Mouse (Mus musculus): ENCODE measurements at regions not wholly inside any gene's neighbourhood (a gene's known extent, or its start where the extent isn't known, plus 50 kb on each side); places are given as distances from the start of the nearest gene placed in this dataset.

GRCm38 (mm10) chr3:38820787-38821186 lies 66.0 kb upstream of the Fat4 start:
- 52% methylated on average over 9 of the region's 9 CpGs for WGBS
- Histone ChIP-seq H3K27me3 (replicated peaks; ENCODE audit: low read depth, poor library complexity, severe bottlenecking) (no peaks in the 10 kb centered on the region), H3K27ac (replicated peaks) (peak overlapping the region; percentile 66), H3K4me1 (peaks cover 23% of the 10 kb centered on the region), H3K9me3 (0 out of 2 replicates have a peak, but pooled peaks cover 4% of the 10 kb centered on the region), H3K4me3 (no peak overlapping the region), H3K36me3 (replicated peaks) (no peaks in the 10 kb centered on the region)
- DNase-seq (ENCODE audit: low spot score) = peak; percentile 45

DNA sequence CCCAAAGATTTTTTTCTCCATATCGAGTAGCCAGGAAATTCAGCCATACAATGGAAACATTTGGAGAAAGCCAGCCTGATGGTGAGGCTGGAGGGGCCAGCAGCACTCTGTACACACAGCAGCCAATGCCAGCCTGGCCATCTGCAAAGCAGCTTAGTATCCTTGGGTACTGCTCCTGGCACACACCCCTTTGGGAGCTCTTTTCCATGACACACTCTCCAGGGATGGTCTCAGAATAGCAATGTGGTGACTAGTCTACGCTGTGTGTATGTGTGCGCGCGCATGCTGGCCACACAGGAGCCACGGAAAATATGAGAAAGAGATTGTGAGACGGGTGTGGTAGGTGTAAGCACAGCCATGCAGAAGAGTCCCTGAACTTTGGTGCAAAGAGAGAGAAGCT lies 66.4 kb upstream of the Fat4 start:
- Histone ChIP-seq H3K27ac (replicated peaks) (0 out of 2 replicates have a peak overlapping the region, but pooled peaks have one; percentile 66), H3K9me3 (0 out of 2 replicates have a peak, but pooled peaks cover 4% of the 10 kb centered on the region), H3K27me3 (replicated peaks; ENCODE audit: low read depth, poor library complexity, severe bottlenecking) (no peaks in the 10 kb centered on the region), H3K36me3 (replicated peaks) (no peaks in the 10 kb centered on the region), H3K4me1 (peaks cover 19% of the 10 kb centered on the region), H3K4me3 (no peak overlapping the region)
- DNase-seq (ENCODE audit: low spot score) = no peak
- WGBS = 92% methylated on average over 7 of the region's 7 CpGs

- H3K4me1 ChIP-seq = peaks cover 17% of the 10 kb centered on the region
- 0 out of 2 replicates have a peak, but pooled peaks cover 4% of the 10 kb centered on the region for H3K9me3 ChIP-seq
- H3K4me3 ChIP-seq = no peak overlapping the region
- H3K36me3 ChIP-seq (replicated peaks) = no peaks in the 10 kb centered on the region
- 92% methylated on average over 5 of the region's 5 CpGs for WGBS
- no peaks in the 10 kb centered on the region for H3K27me3 ChIP-seq (replicated peaks; ENCODE audit: low read depth, poor library complexity, severe bottlenecking)
- no peak for DNase-seq (ENCODE audit: low spot score)
- no peak overlapping the region for H3K27ac ChIP-seq (replicated peaks)
Measured at GRCm38 (mm10) chr3:38817651-38818050, 69.1 kb upstream of the Fat4 start.

DNA sequence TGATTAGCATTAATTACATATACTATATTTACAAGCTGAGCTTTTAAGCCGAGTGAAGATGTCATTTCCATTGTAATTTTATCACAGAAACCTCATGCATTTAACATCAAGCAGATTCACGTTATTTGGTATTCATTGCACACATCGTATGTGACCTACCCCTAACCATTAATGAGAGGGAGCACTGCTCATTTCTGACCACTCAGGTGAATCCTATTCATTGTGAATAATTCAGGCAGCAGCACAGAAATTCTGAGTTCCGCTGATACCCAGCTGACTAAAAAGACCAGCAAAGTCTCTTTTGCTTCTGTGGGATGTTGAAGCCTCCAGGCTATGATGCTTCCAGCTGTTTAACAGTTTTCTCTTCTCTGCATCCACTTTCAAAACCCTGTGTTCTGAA lies 74.3 kb upstream of the Fat4 start:
- 87% methylated on average over 4 of the region's 4 CpGs for WGBS
- no peaks in the 10 kb centered on the region for H3K27me3 ChIP-seq (replicated peaks; ENCODE audit: low read depth, poor library complexity, severe bottlenecking)
- no peak overlapping the region for H3K27ac ChIP-seq (replicated peaks)
- H3K36me3 ChIP-seq (replicated peaks) = no peaks in the 10 kb centered on the region
- no peaks in the 10 kb centered on the region for H3K9me3 ChIP-seq
- no peak overlapping the region for H3K4me3 ChIP-seq
- peaks cover under 1% of the 10 kb centered on the region for H3K4me1 ChIP-seq
- no peak for DNase-seq (ENCODE audit: low spot score)

GRCm38 (mm10) chr3:38811635-38812034 lies 75.1 kb upstream of the Fat4 start:
- DNase-seq (ENCODE audit: low spot score) = no peak
- no peaks in the 10 kb centered on the region for H3K36me3 ChIP-seq (replicated peaks)
- 87% methylated on average over 8 of the region's 8 CpGs for WGBS
- H3K4me1 ChIP-seq = peaks cover 9% of the 10 kb centered on the region
- no peaks in the 10 kb centered on the region for H3K27me3 ChIP-seq (replicated peaks; ENCODE audit: low read depth, poor library complexity, severe bottlenecking)
- H3K27ac ChIP-seq (replicated peaks) = no peak overlapping the region
- H3K4me3 ChIP-seq = no peak overlapping the region
- H3K9me3 ChIP-seq = no peaks in the 10 kb centered on the region

DNA sequence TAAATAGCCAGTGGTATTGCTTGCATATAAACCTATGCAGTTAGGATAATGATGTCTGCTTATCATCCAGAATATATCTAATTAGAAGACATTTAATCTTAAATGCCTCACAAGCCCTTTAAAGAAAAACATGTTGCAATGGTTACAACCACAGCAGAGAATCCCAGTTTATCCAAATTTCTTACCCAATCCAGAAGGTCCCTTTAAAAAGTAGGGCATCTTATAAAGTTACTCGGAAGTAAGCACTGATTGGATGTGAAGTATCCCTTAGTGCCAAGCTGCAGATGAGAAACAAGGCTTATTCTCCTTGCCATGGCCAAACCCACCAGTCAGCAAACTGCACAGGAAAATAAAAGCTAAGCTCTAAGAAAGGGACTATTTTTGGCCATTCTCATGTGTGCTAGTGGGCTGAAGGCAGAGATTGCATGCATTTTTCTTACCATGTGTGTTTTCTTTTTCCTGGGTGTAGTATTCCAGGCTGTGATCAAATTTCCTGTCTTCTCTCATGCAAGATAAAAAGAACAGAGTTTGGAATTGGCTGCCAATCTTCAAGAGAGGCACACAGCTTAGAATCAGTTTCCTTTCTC lies 80.2 kb upstream of the Fat4 start:
- Histone ChIP-seq H3K27ac (replicated peaks) (0 out of 2 replicates have a peak overlapping the region, but pooled peaks have one; percentile 6), H3K27me3 (replicated peaks; ENCODE audit: low read depth, poor library complexity, severe bottlenecking) (no peaks in the 10 kb centered on the region), H3K4me3 (no peak overlapping the region), H3K4me1 (peaks cover 26% of the 10 kb centered on the region), H3K36me3 (replicated peaks) (no peaks in the 10 kb centered on the region), H3K9me3 (no peaks in the 10 kb centered on the region)
- DNase-seq (ENCODE audit: low spot score) = no peak
- WGBS = 68% methylated on average over 1 of the region's 1 CpGs

DNA sequence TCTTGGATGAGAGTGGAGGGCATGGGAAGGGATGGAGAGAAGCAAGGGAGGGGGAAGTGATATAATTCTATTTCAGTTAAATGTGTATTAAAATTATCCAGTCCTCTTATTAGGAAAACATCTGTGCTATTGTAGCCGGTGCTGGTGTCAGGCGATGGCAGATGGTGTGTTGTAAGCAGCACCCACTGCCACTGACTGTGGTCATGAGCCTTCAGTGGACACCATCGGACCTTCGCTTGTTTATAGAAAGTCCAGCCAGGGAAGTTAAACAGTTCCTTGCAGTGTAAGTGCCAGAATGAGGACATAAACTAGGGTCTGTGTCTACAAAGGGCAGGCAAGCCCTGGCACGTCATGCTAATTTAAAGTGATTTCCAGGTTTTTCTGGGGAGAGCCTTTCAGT lies 80.7 kb upstream of the Fat4 start:
- DNase-seq (ENCODE audit: low spot score) = peak; percentile 18
- H3K36me3 ChIP-seq (replicated peaks) = no peaks in the 10 kb centered on the region
- H3K27me3 ChIP-seq (replicated peaks; ENCODE audit: low read depth, poor library complexity, severe bottlenecking) = no peaks in the 10 kb centered on the region
- H3K4me1 ChIP-seq = peaks cover 26% of the 10 kb centered on the region
- H3K4me3 ChIP-seq = no peak overlapping the region
- H3K27ac ChIP-seq (replicated peaks) = no peak overlapping the region
- WGBS = 64% methylated on average over 5 of the region's 5 CpGs
- no peaks in the 10 kb centered on the region for H3K9me3 ChIP-seq

- WGBS = 88% methylated on average over 11 of the region's 11 CpGs
- no peaks in the 10 kb centered on the region for H3K9me3 ChIP-seq
- H3K4me1 ChIP-seq = peaks cover 11% of the 10 kb centered on the region; the same call in 1 of the 2 replicates
- no peak overlapping the region for H3K4me3 ChIP-seq
- no peak overlapping the region for H3K27ac ChIP-seq (replicated peaks)
- no peaks in the 10 kb centered on the region for H3K27me3 ChIP-seq (replicated peaks; ENCODE audit: low read depth, poor library complexity, severe bottlenecking)
- no peaks in the 10 kb centered on the region for H3K36me3 ChIP-seq (replicated peaks)
- DNase-seq (ENCODE audit: low spot score) = no peak
Measured at GRCm38 (mm10) chr3:38795646-38796301, 91.0 kb upstream of the Fat4 start.

DNA sequence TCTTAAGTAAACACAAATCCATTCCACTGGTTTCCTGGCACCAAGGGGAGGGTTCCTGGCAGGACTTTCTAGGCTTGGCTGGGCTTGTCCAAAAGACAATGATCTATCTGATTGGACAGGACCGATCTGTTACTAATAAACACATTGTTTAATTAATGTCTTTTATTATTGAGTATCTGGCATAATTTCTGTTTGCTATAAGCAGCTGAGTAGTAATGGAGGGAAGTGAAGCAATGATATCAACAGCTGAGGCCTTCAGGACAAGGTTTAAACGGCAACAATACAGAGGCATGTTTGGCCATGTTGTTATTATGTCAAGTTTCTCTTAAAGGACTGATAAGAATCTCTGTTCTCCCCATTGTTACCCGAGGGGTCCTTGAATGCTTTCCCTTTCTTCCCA lies 93.5 kb upstream of the Fat4 start:
- H3K27ac ChIP-seq (replicated peaks) = no peak overlapping the region
- H3K27me3 ChIP-seq (replicated peaks; ENCODE audit: low read depth, poor library complexity, severe bottlenecking) = no peaks in the 10 kb centered on the region
- H3K36me3 ChIP-seq (replicated peaks) = no peaks in the 10 kb centered on the region
- H3K4me1 ChIP-seq = peaks cover 2% of the 10 kb centered on the region; the same call in 1 of the 2 replicates
- WGBS = 83% methylated on average over 3 of the region's 3 CpGs
- no peak for DNase-seq (ENCODE audit: low spot score)
- no peak overlapping the region for H3K4me3 ChIP-seq
- no peaks in the 10 kb centered on the region for H3K9me3 ChIP-seq

DNA sequence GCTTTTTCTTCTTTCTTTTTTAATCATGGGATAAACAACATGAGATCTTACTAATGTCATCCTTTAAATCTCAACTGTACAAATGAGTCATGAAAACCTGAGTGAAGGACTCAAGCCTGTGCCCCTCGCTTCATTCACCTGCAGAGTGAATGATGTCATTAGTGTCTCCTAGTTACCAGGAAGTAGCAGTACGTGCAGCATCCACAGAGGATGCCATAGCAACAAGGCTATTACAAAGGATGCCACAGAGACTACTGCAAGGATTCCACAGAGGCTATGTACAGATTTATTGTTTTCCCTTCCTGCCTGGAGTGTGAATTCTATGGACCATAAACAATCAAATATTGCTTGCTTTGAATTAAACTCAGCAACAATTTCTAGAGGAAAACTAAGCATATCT lies 98.0 kb upstream of the Fat4 start:
- no peak for DNase-seq (ENCODE audit: low spot score)
- WGBS = 57% methylated on average over 2 of the region's 2 CpGs
- H3K27ac ChIP-seq (replicated peaks) = no peak overlapping the region

GRCm38 (mm10) chr3:38783711-38784110 lies 103.0 kb upstream of the Fat4 start:
- no peaks in the 10 kb centered on the region for H3K36me3 ChIP-seq (replicated peaks)
- DNase-seq (ENCODE audit: low spot score) = no peak
- H3K27ac ChIP-seq (replicated peaks) = peak overlapping the region; percentile 40; the same call in 1 of the 2 replicates
- H3K9me3 ChIP-seq = no peaks in the 10 kb centered on the region
- no peak overlapping the region for H3K4me3 ChIP-seq
- H3K27me3 ChIP-seq (replicated peaks; ENCODE audit: low read depth, poor library complexity, severe bottlenecking) = no peaks in the 10 kb centered on the region
- H3K4me1 ChIP-seq = peaks cover 13% of the 10 kb centered on the region
- WGBS = 57% methylated on average over 6 of the region's 6 CpGs

More for the DNA sequence above, 98.0 kb upstream of the Fat4 start:
- H3K27me3 ChIP-seq (replicated peaks; ENCODE audit: low read depth, poor library complexity, severe bottlenecking) = no peaks in the 10 kb centered on the region
- H3K4me3 ChIP-seq = no peak overlapping the region
- no peaks in the 10 kb centered on the region for H3K9me3 ChIP-seq
- H3K4me1 ChIP-seq = peaks cover 5% of the 10 kb centered on the region
- H3K36me3 ChIP-seq (replicated peaks) = no peaks in the 10 kb centered on the region

DNA sequence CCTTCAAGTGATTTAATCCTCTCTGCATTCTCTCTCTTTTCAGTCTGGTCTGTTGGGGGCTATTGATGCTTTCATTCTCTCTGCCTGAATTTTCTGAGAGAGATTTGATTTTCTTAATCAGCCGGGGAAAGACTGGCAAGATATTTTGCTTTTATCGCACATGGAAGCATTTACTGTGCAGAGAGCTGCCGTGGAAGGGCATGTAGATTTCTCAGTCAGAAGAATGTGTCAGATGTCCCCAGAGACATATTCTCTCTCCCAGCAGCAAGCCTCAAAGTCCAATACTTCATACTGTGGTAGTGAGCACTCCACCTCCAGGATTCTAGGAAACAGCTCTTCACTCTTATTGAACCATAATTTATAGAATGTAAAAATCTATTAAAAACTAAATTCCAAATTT lies 103.7 kb upstream of the Fat4 start:
- Histone ChIP-seq H3K27ac (replicated peaks) (no peak overlapping the region), H3K4me3 (no peak overlapping the region), H3K4me1 (peaks cover 13% of the 10 kb centered on the region), H3K36me3 (replicated peaks) (no peaks in the 10 kb centered on the region), H3K27me3 (replicated peaks; ENCODE audit: low read depth, poor library complexity, severe bottlenecking) (no peaks in the 10 kb centered on the region), H3K9me3 (no peaks in the 10 kb centered on the region)
- no peak for DNase-seq (ENCODE audit: low spot score)
- WGBS = 38% methylated on average over 3 of the region's 3 CpGs

GRCm38 (mm10) chr3:38776743-38777366 lies 109.9 kb upstream of the Fat4 start:
- H3K27me3 ChIP-seq (replicated peaks; ENCODE audit: low read depth, poor library complexity, severe bottlenecking) = no peaks in the 10 kb centered on the region
- H3K9me3 ChIP-seq = no peaks in the 10 kb centered on the region
- H3K4me3 ChIP-seq = no peak overlapping the region
- no peak overlapping the region for H3K27ac ChIP-seq (replicated peaks)
- WGBS = 76% methylated on average over 4 of the region's 4 CpGs
- DNase-seq (ENCODE audit: low spot score) = no peak
- no peaks in the 10 kb centered on the region for H3K36me3 ChIP-seq (replicated peaks)
- 0 out of 2 replicates have a peak, but pooled peaks cover 3% of the 10 kb centered on the region for H3K4me1 ChIP-seq

All from embryonic facial prominence, embryonic 10.5 days (tissue).